Mouse (Mus musculus): ENCODE measurements around the gene Pcf11. TPM values are rescaled to one million over a fixed set of nuclear protein-coding genes. Genes with fewer than 3 reads are reported as not detected.

The Pcf11 gene
- 37.4 and 44.2 TPM in 2 replicates for polyA plus RNA-seq (2012; rRNA removed)

GRCm38 (mm10) chr7:92669507-92670471 is at the start of gene Pcf11:
Gene Pcf11 (minus strand): TSS chr7:92669934.

DNA sequence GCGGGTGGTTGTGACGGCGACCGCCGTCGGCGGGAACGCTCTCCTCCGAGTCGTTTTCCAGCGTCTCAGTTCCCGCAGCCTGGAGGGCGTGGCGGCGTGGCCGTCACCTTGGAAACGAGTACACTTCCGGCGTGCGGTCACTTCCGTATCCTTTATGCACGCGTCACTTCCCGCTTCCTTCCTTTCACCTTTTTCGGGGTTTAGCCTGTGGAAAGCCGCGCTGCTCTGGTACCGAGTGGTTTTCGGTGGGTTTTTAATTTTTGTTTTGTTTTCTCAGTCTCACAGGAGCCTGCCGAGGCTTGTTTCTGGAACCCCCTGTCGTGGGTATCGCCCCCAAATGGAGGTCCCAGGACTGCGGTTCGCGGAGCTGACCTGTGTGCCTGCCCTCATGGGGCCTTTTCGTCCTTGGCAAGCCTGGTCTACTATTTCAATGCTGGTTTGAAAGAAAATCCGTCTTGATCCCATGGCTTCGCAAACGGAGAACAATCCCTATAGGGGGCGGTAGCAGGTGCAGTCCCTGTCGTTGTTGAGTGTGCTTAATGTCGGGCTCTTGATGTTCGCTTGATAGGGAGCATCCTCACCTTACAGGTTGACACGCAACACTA is 32.6 kb downstream of the Pcf11 start, which contains the start of gene Ankrd42:
Gene Ankrd42, minus strand, starts transcription at position 122 of the 605 bp plus-strand sequence.

Other genes with a start within 250 kb of the Pcf11 start
- gene Ccdc90b, start 108.8 kb downstream of the Pcf11 start, polyA plus RNA-seq (2012; rRNA removed), result 42.3 and 48.9 TPM in 2 replicates
- gene Ankrd42, start 32.8 kb downstream of the Pcf11 start, polyA plus RNA-seq (2012; rRNA removed), result 5.4 and 6.5 TPM in 2 replicates
- gene Rab30, start 71.7 kb upstream of the Pcf11 start, polyA plus RNA-seq (2012; rRNA removed), result 7.0 and 10.7 TPM in 2 replicates
- gene Ddias, start 204.3 kb upstream of the Pcf11 start, polyA plus RNA-seq (2012; rRNA removed), result 6.7 and 8.9 TPM in 2 replicates
- 13.8 and 25.6 TPM in 2 replicates for gene Prcp, start 204.5 kb upstream of the Pcf11 start, polyA plus RNA-seq (2012; rRNA removed)

Measured in central nervous system, embryonic 11.5 days (tissue).